Mouse (Mus musculus) A20 (cell line): ENCODE data around the gene Hist1h2ad.
"Not testable (repeated sequence)": the region's sequence is repeated elsewhere in the genome, so short reads cannot be mapped to it uniquely, and the experiment has no call there.

Source experiments
- DNase-seq: peaks from one replicate; pipeline ENCODE4 v3.0.0-alpha.2; 2011; ENCODE audit warnings: low read depth, low spot score

The Hist1h2ad gene

DNA sequence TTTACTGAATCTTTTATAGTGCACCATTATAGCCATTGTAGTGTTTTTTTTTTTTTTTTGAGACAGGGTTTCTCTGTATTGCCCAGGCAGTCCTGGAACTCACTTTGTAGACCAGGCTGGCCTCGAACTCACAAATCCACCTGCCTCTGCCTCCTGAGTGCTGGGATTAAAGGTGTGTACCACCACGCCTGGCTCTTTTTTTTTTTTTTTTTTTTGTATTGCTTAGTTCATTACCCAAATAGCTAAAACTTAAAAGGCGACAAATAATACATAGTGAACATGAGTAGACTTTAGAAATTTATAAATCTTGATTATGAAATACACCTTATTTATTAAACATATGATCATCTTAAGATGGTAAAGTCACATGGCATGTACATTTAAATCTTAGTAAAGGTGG lies 32.7 kb upstream of the Hist1h2ad start:
- DNase-seq: peak; percentile 14

DNA sequence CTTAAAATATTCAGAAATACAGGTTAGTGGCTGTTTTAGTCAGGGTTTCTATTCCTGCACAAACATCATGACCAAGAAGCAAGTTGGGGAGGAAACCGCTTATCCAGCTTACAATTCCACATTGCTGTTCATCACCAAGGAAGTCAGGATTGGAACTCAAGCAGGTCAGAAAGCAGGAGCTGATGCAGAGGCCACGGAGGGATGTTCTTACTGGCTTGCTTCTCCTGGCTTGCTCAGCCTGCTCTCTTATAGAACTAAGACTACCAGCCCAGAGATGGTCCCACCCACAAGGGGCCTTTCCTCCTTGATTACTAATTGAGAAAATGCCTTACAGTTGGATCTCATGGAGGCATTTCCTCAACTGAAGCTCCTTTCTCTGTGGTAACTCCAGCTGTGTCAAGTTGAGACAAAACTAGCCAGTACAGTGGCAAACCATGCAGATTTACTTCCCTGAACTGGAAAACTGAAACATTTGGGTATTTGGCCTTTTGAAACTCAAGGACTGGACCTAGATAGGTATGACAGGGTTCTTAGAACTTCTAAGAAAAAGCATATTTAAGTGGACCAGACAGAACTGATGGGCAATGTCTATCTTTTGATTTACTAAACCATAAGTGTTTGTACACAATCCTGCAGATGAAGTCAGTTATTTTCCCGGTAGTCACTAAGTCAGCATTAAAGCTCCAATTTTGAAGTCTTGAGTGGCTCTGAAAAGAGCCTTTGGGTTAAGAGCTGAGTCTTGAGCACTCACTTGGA lies 31.8 kb upstream of the Hist1h2ad start:
- DNase-seq: peak; percentile 63

DNA sequence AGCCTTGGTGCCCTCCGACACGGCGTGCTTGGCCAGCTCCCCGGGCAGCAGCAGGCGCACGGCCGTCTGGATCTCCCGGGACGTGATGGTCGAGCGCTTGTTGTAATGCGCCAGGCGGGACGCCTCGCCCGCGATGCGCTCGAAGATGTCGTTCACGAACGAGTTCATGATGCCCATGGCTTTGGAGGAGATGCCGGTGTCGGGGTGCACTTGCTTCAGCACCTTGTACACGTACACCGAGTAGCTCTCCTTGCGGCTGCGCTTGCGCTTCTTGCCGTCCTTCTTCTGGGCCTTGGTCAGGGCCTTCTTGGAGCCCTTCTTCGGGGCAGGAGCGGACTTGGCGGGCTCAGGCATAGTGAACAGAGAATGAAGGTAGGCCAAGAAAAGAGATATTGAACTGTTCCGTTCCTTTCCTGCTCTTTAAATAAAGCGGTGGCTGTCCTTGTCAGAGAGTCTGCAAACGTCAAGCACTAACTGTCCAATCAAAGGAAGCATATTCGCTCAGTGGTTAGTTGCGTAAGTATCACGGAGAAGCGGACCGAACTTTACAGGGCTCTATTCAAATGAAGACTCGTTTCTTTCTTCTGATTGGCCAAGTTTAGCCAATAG lies 31.1 kb upstream of the Hist1h2ad start, which contains the start of gene Hist1h2bh:
TSS of gene Hist1h2bh (minus strand) at position 394 of the 609 bp plus-strand sequence.
- DNase-seq: peak; percentile 95

GRCm38 (mm10) chr13:23543965-23544786 lies 30.0 kb upstream of the Hist1h2ad start, which contains the start of gene Hist1h3f:
TSS of gene Hist1h3f (plus strand) at chr13:23544052.
- peak; percentile 95 for DNase-seq

DNA sequence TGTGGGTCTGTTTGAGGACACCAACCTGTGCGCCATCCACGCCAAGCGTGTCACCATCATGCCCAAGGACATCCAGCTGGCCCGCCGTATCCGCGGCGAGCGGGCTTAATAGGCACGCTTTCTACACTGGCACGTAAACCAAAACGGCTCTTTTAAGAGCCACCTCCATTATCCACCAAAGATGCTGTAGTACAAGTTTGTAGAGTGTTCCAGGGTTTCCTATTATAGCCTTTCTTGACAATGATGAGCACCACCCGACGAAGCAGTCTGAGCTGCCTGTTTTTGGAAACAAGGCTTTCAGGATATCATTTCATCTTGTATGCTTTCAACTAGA lies 29.4 kb upstream of the Hist1h2ad start:
- peak; percentile 51 for DNase-seq

GRCm38 (mm10) chr13:23546694-23547093 lies 27.5 kb upstream of the Hist1h2ad start:
- peak; percentile 10 for DNase-seq

DNA sequence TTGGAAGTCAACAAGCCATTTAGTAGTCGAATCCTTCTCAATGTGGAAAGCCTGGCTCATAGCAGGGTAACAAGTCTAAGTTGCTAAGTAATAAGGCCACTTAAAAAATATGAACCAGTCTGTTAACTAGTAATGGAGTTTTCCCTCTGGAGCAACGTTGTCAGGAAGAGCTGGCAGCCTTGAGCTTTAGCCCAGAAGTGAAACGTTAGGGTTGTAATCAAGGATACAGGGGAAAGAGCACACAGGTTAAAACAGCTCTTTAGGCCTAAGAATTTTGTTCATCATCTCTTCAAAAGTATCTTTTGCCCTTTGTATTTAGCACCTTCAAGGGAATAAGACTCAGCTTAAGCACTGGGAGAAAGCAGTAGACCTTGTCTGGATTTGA lies 23.4 kb upstream of the Hist1h2ad start:
- DNase-seq: no peak

DNA sequence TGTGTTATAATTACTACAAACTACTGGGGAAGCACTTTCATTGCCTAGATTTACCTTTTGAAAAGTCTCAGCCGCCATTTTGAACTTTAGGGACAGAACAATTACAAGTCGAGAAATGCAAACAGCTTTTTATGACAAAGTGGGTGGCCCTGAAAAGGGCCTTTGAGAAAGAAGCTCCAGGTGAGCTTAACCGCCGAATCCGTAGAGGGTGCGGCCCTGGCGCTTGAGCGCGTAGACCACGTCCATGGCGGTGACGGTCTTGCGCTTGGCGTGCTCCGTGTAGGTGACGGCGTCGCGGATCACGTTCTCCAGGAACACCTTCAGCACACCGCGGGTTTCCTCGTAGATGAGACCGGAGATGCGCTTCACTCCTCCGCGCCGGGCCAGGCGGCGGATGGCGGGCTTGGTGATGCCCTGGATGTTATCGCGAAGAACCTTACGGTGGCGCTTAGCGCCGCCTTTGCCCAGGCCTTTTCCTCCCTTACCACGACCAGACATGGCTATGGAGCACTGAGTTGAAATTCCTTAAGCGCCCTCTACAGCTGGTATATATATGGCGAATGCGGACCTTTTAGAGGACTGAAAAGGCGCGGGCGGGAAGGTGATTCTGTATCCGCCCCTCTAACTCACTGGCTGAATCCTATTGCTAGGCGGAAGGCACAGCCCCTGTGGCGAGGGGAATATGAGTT lies 22.9 kb upstream of the Hist1h2ad start, which contains the start of gene Hist1h4f:
TSS of gene Hist1h4f (minus strand) at position 503 of the 689 bp plus-strand sequence.
- peak; percentile 95 for DNase-seq

DNA sequence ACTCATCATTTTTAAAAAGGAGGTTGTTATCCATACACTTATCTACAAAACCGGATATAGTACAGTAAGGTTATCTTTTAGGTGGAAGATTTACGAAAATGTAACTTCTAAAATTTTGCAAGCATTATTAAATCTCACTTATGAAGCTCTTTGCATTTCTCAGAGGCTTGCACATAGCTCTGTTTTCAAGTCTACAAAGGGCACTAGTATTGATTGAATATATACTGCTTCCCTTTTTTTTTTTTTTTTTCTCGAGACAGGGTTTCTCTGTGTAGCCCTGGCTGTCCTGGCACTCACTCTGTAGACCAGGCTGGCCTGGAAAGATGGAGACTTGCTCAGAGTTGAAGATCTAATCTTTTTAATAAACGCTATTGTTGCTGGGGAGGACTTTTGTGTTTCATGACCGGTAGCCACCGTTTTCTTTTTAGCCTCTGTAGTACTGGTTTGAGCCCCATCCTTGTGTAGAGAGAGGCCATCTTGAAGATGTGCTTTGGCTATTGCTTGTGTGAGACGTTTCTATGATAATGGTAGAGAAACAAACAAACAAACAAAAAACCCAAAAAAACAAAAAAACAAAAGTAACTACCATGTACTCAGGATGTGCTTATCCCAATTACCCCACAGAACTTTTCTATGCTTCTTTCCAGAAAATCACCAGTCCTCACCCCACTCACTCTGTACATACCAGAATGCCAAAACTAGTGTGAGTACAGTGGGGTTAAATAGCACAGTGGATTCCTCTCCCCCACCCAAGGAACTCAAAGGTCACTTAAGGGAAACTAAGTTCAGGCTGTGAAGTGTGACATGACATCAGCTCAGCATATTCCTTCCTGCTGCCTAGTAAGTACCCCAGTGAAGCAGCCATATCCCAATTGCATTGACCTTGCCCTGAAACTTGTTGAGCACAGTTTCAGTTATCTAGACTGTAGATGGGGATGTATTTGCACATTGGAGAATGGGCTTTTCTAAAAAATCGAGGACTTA lies 22.0 kb upstream of the Hist1h2ad start:
- DNase-seq: peak; percentile 54

DNA sequence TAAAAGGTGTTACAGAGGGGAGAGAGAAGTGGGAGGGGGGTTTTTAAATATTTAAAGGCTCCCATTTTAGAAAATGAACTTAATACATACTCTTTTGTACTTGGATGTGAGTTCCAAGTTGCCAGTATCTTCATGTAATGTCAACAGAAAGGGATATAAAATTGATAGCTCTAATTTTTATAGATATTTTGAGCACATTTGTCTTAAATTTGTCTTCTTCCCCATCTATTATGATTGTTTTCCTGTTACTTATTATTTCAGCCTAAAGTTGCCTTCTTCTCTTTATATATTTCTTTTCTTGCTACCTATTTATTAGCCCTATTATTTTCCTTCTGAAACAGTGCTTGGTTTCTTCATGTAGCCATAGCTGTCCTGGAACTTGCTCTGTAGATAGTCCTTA lies 21.2 kb upstream of the Hist1h2ad start, which contains the start of gene Hist1h1d:
TSS of gene Hist1h1d (plus strand) at position 301 of the 400 bp plus-strand sequence.
- no peak for DNase-seq

- DNase-seq: no peak
Observed at GRCm38 (mm10) chr13:23554393-23554792, 19.8 kb upstream of the Hist1h2ad start.

DNA sequence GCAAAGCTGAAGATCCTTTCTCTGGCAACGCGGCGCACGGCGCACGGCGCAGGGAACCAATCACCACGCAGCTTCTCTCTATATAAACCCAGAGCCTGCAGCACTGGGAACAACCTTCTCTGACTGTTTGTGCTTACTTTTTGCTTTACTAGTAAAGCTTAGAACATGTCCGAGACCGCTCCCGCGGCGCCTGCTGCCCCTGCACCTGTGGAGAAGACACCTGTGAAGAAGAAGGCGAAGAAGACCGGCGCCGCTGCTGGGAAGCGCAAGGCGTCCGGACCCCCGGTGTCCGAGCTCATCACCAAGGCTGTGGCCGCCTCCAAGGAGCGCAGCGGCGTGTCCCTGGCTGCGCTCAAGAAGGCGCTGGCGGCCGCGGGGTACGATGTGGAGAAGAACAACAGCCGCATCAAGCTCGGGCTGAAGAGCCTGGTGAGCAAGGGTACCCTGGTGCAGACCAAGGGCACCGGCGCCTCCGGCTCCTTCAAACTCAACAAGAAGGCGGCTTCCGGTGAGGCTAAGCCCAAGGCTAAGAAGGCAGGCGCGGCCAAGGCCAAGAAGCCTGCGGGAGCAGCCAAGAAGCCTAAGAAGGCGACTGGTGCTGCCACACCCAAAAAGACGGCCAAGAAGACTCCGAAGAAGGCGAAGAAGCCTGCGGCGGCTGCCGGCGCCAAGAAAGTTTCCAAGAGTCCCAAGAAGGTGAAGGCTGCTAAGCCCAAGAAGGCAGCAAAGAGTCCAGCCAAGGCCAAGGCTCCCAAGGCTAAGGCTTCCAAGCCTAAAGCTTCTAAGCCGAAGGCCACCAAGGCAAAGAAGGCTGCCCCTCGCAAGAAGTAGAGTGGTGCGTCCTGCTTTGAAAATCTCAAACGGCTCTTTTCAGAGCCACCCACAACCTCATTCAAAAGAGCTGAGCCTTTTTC lies 19.0 kb upstream of the Hist1h2ad start:
- peak; percentile 95 for DNase-seq

DNA sequence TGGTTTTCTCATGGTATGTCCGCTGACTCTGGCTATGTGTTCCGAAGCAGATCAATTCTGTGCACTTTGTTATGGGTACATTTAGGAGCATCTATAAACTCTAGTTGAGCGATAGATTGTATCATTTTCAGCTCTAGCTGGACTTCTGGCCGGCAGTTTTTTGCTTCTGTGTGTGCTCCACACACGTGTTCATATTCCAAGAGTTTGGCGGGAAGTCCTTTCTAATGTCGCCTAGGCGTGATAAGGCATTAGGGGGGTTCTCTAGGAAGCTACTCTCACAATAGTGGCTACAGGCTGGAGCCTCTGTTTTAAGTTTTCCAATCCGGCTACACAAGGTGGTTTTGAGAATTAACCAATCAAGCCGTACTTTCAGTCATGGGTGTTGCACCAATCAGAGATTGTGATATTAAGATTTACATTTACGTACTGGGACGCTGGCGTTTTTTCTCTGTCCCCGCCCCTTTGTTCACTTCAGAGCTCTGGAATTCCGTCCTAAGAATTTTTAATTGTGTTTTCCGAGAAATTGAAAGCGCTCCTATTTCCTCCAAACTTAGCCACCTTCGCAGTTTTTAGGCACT lies 18.3 kb upstream of the Hist1h2ad start:
- peak; percentile 90 for DNase-seq

DNA sequence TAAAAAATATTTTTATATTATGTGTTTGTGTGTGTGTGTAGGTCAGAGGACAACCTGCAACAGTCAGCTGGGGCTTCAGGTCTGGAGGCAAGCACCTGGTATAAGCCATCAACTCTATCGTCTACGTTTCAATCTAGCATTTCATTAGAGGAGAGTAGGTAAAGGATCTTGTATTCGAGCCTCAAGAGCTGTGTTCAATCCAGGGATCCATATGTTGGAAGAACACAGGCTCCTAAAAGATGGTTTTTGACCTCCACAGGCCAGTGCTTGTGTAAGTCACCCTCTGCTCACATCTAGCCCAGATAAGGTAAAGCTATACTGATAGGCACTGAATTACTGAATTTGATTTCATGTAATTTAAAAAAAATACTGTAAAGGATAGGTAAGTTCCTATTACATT lies 17.3 kb upstream of the Hist1h2ad start:
- peak; percentile 8 for DNase-seq

DNA sequence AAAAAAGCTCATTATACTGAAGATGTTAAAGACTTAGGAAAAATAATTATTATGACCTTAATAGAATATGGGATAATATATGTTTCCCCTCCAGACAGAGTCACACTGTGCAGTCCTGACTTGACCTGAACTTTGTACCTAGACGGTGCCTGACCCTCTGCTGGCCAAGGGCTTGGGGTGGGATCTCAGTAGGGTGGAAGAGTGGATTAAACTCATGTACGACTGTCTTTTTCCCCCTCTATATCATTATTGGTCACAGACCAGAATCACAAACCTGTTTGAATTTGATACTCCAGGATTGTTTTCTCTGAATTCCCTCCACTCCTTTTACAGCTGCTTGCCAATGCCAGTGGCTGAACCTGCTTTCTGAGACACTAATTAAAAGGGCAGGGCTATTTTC lies 13.5 kb upstream of the Hist1h2ad start:
- not testable (repeated sequence) for DNase-seq

DNA sequence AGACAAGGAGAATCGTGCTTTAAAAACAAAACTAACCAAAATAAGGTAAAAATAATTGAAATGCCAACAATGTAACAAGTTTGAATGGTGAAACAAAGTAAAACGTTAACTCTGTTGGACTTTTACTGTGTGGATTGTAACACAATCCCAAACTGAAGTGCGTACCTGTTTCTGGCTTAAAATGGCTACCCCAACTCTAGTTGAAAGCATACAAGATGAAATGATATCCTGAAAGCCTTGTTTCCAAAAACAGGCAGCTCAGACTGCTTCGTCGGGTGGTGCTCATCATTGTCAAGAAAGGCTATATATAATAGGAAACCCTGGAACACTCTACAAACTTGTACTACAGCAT lies 12.7 kb upstream of the Hist1h2ad start:
- not testable (repeated sequence) for DNase-seq

GRCm38 (mm10) chr13:23561883-23562659 lies 12.1 kb upstream of the Hist1h2ad start, which contains the start of gene Hist1h3e:
TSS of gene Hist1h3e (minus strand) at chr13:23562369.
- peak; percentile 98 for DNase-seq
